Mouse (Mus musculus): ENCODE measurements around the gene Tmem81. TPM values are rescaled to one million over a fixed set of nuclear protein-coding genes. Genes with fewer than 3 reads are reported as not detected.

Tmem81 gene
- polyA plus RNA-seq, 1 experiment = 6.1 TPM

DNA sequence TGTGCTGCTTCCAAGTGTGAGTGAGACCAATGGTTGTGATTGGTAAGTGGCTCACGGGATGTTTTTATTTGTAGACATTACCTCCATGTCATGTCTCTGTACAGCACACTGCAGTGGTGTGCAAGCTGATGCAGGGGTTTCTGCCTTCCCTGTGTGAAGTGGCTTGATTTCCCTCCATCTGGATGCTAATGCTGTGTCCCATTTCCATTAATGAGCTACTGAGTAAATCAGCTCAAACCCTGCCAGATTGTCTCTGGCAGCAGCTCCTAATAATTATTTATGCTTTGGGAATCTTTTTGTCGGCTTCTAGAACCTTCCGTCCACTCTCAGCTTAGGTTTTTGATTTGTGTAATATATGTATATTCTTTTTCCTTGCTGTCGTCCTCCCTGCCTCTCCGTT lies 875 bp upstream of the Tmem81 start:
- DNase-seq = peak in 1 of 2 experiments; percentile 17

GRCm38 (mm10) chr1:132506656-132507055 lies 626 bp downstream of the Tmem81 start:
- TF ChIP-seq CTCF (IDR thresholded peaks at IDR 0.05; ENCODE audit: borderline replicate concordance, insufficient read depth, low read depth, low read length) (no peak), POLR2A (IDR thresholded peaks at IDR 0.05; ENCODE audit: borderline replicate concordance, insufficient read depth, low read length) (no peak)
- DNase-seq = no peak
- Histone ChIP-seq H3K4me3 (replicated peaks; ENCODE audit: insufficient read depth, low read depth, low read length) (no peak overlapping the region), H3K4me1 (ENCODE audit: control insufficient read depth, insufficient read depth, low read length) (peaks cover 18% of the 10 kb centered on the region), H3K27ac (ENCODE audit: insufficient read depth, low read length) (peak overlapping the region; percentile 87; the same call in 1 of the 2 replicates), H3K27me3 (ENCODE audit: control insufficient read depth, insufficient read depth, low read length) (no peaks in the 10 kb centered on the region)
- 95% methylated on average over 7 of the region's 7 CpGs for WGBS

More for the DNA sequence above, 875 bp upstream of the Tmem81 start:
- Histone ChIP-seq H3K4me1 (ENCODE audit: control insufficient read depth, insufficient read depth, low read length) (peaks cover 13% of the 10 kb centered on the region), H3K4me3 (replicated peaks; ENCODE audit: insufficient read depth, low read depth, low read length) (no peak overlapping the region), H3K27me3 (ENCODE audit: control insufficient read depth, insufficient read depth, low read length) (no peaks in the 10 kb centered on the region), H3K27ac (ENCODE audit: insufficient read depth, low read length) (peak overlapping the region; percentile 43; the same call in 1 of the 2 replicates)
- 55% methylated on average over 5 of the region's 5 CpGs for WGBS
- TF ChIP-seq CTCF (IDR thresholded peaks at IDR 0.05; ENCODE audit: borderline replicate concordance, insufficient read depth, low read depth, low read length) (no peak), POLR2A (IDR thresholded peaks at IDR 0.05; ENCODE audit: borderline replicate concordance, insufficient read depth, low read length) (no peak)

GRCm38 (mm10) chr1:132509771-132510170 lies 3.7 kb downstream of the Tmem81 start:
- 38% methylated on average over 5 of the region's 5 CpGs for WGBS
- DNase-seq = peak; percentile 40 to 42
- peaks cover 38% of the 10 kb centered on the region for H3K4me1 ChIP-seq (ENCODE audit: control insufficient read depth, insufficient read depth, low read length)

DNA sequence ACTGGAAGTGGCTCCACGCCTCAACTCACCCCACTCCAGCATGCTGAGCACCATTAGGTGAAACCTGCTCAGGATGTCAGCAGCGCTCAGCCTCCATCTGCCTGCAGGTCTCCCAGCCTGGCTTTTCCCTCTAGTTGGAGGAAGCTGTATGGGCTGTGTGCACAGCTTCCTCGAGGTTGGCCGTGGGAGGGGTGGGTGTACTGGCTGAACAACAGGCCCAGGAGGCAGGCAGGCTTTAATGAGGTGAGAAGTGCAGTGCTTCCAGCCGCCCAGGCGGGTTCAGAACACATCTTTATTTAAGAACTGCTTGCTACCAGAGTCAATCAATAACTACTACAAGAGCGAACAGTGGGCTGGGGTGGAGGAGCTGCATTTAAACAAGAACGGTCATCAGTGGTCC lies 5.5 kb downstream of the Tmem81 start:
- Histone ChIP-seq H3K27me3 (ENCODE audit: control insufficient read depth, insufficient read depth, low read length) (no peaks in the 10 kb centered on the region), H3K4me1 (ENCODE audit: control insufficient read depth, insufficient read depth, low read length) (peaks cover 38% of the 10 kb centered on the region), H3K27ac (ENCODE audit: insufficient read depth, low read length) (peak overlapping the region; percentile 15; the same call in 1 of the 2 replicates), H3K4me3 (replicated peaks; ENCODE audit: insufficient read depth, low read depth, low read length) (no peak overlapping the region)
- peak; percentile 28 to 41 for DNase-seq
- 41% methylated on average over 8 of the region's 8 CpGs for WGBS
- TF ChIP-seq CTCF (IDR thresholded peaks at IDR 0.05; ENCODE audit: borderline replicate concordance, insufficient read depth, low read depth, low read length) (no peak), POLR2A (IDR thresholded peaks at IDR 0.05; ENCODE audit: borderline replicate concordance, insufficient read depth, low read length) (no peak)

More at GRCm38 (mm10) chr1:132509771-132510170, 3.7 kb downstream of the Tmem81 start:
- H3K4me3 ChIP-seq (replicated peaks; ENCODE audit: insufficient read depth, low read depth, low read length) = no peak overlapping the region
- TF ChIP-seq POLR2A (IDR thresholded peaks at IDR 0.05; ENCODE audit: borderline replicate concordance, insufficient read depth, low read length) = peak; percentile 31; the same call in 1 of the 2 replicates
- TF ChIP-seq CTCF (IDR thresholded peaks at IDR 0.05; ENCODE audit: borderline replicate concordance, insufficient read depth, low read depth, low read length) = no peak; the same call in 1 of the 2 replicates
- H3K27me3 ChIP-seq (ENCODE audit: control insufficient read depth, insufficient read depth, low read length) = no peaks in the 10 kb centered on the region
- peak overlapping the region; percentile 4; the same call in 1 of the 2 replicates for H3K27ac ChIP-seq (ENCODE audit: insufficient read depth, low read length)

- H3K27me3 ChIP-seq (ENCODE audit: control insufficient read depth, insufficient read depth, low read length) = no peaks in the 10 kb centered on the region
- peaks cover 38% of the 10 kb centered on the region for H3K4me1 ChIP-seq (ENCODE audit: control insufficient read depth, insufficient read depth, low read length)
- no peak overlapping the region for H3K27ac ChIP-seq (ENCODE audit: insufficient read depth, low read length)
- peak; percentile 34 to 38 for DNase-seq
- WGBS = 9% methylated on average over 8 of the region's 8 CpGs
- TF ChIP-seq CTCF (IDR thresholded peaks at IDR 0.05; ENCODE audit: borderline replicate concordance, insufficient read depth, low read depth, low read length) (peak; percentile 1; the same call in 1 of the 2 replicates), POLR2A (IDR thresholded peaks at IDR 0.05; ENCODE audit: borderline replicate concordance, insufficient read depth, low read length) (no peak)
- no peak overlapping the region for H3K4me3 ChIP-seq (replicated peaks; ENCODE audit: insufficient read depth, low read depth, low read length)
Measured at GRCm38 (mm10) chr1:132512106-132512505, 6.1 kb downstream of the Tmem81 start.

DNA sequence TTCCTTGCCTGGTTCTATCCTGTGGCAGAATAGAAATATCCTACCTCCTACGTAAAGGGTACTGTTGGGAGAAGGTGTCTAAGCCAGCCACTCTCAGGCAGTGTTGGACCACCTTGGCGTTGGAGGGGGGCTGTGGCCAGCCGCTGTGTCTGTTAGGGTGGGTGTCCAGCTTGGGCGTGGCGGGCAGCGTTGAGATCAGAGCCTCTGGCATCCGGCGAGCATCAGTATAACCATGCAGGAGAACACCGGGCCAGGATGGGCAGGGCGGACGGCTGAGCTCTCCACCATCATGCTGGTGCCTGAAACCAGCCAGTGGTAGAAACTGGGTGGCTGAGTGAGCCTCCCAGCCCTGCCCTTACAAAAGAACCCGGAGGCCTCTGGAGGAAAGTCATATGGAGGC lies 9.3 kb downstream of the Tmem81 start:
- WGBS = 88% methylated on average over 12 of the region's 12 CpGs
- DNase-seq = peak in 1 of 2 experiments; percentile 14
- Histone ChIP-seq H3K27me3 (ENCODE audit: control insufficient read depth, insufficient read depth, low read length) (no peaks in the 10 kb centered on the region), H3K4me1 (ENCODE audit: control insufficient read depth, insufficient read depth, low read length) (peaks cover 48% of the 10 kb centered on the region), H3K4me3 (replicated peaks; ENCODE audit: insufficient read depth, low read depth, low read length) (no peak overlapping the region), H3K27ac (ENCODE audit: insufficient read depth, low read length) (no peak overlapping the region)
- TF ChIP-seq CTCF (IDR thresholded peaks at IDR 0.05; ENCODE audit: borderline replicate concordance, insufficient read depth, low read depth, low read length) (no peak), POLR2A (IDR thresholded peaks at IDR 0.05; ENCODE audit: borderline replicate concordance, insufficient read depth, low read length) (no peak)

DNA sequence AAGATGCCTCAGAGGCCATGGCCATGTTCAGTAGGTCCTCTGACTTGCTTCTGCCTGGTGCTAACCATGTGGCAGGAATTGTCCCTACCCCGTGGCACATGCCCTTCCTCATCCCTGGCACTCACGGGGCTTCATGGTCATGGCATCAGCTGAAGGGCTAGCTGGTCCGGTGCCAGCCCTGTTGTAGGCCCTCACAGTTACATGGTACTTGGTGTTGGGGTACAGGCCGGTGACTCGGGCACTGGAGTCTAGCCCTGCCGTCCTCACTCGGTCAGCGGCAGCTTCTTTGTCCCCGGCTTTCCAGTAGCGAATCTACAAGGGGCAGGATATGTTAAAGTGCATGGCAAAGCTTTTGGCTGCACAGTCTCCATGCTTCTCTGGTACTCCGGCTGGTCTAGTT lies 10.7 kb downstream of the Tmem81 start:
- no peak for TF ChIP-seq CTCF (IDR thresholded peaks at IDR 0.05; ENCODE audit: borderline replicate concordance, insufficient read depth, low read depth, low read length)
- no peak for TF ChIP-seq POLR2A (IDR thresholded peaks at IDR 0.05; ENCODE audit: borderline replicate concordance, insufficient read depth, low read length)
- no peak overlapping the region for H3K4me3 ChIP-seq (replicated peaks; ENCODE audit: insufficient read depth, low read depth, low read length)
- no peak overlapping the region for H3K27ac ChIP-seq (ENCODE audit: insufficient read depth, low read length)
- H3K4me1 ChIP-seq (ENCODE audit: control insufficient read depth, insufficient read depth, low read length) = peaks cover 40% of the 10 kb centered on the region
- no peaks in the 10 kb centered on the region for H3K27me3 ChIP-seq (ENCODE audit: control insufficient read depth, insufficient read depth, low read length)
- DNase-seq = peak; percentile 24 to 35
- 68% methylated on average over 11 of the region's 11 CpGs for WGBS

DNA sequence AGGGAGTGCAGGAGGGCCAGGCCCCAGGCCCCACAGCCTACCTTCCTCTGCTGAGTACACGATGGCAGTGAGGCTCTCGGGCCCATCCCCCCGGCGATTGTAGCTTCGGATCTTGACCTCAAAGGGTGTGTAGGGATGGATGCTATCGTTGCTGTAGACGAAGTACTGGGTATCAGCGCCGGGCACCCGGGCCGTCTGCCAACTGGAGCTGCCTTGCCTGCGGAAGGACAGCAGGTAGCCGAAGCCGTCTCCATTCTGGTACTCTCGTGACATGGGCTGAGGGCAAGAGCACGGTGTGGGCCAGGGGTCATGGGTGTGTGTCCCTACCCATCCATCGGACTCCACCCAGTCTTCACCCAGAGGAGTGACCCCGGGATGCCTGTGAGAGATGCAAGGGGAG lies 12.6 kb downstream of the Tmem81 start:
- peak; percentile 82 to 83 for DNase-seq
- Histone ChIP-seq H3K27me3 (ENCODE audit: control insufficient read depth, insufficient read depth, low read length) (no peaks in the 10 kb centered on the region), H3K27ac (ENCODE audit: insufficient read depth, low read length) (0 out of 2 replicates have a peak overlapping the region, but pooled peaks have one; percentile 26), H3K4me1 (ENCODE audit: control insufficient read depth, insufficient read depth, low read length) (peaks cover 26% of the 10 kb centered on the region), H3K4me3 (replicated peaks; ENCODE audit: insufficient read depth, low read depth, low read length) (no peak overlapping the region)
- TF ChIP-seq CTCF (IDR thresholded peaks at IDR 0.05; ENCODE audit: borderline replicate concordance, insufficient read depth, low read depth, low read length) (no peak), POLR2A (IDR thresholded peaks at IDR 0.05; ENCODE audit: borderline replicate concordance, insufficient read depth, low read length) (no peak)
- 18% methylated on average over 18 of the region's 18 CpGs for WGBS
